Mouse (Mus musculus) embryo, embryonic 10.5 days (tissue): ENCODE measurements at regions not wholly inside any gene's neighbourhood (a gene's known extent, or its start where the extent isn't known, plus 50 kb on each side); places are given as distances from the start of the nearest gene placed in this dataset.

Source experiments
- DNase-seq: peaks from one replicate; pipeline ENCODE4 v3.0.0-alpha.2; 2015; ENCODE audit warnings: low spot score

DNA sequence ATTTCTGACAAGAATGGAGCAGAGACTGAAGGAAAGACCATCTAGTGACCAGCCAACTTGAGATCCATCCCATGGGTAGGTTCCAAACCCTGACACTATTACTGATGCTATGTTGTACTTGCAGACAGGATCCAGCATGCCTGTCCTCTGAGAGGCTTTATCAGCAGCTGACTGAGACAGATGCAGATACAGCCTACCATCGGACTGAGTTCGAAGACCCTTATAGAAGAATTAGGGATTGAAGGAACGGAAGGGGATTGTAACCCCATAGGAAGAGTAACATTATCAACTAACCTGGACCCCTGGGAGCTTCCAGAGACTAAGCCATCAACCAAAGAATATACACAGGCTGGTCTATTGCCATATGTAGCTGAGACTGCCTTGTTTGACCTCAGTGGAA lies 183.1 kb upstream of the Adcy2 start:
- DNase-seq = no peak

DNA sequence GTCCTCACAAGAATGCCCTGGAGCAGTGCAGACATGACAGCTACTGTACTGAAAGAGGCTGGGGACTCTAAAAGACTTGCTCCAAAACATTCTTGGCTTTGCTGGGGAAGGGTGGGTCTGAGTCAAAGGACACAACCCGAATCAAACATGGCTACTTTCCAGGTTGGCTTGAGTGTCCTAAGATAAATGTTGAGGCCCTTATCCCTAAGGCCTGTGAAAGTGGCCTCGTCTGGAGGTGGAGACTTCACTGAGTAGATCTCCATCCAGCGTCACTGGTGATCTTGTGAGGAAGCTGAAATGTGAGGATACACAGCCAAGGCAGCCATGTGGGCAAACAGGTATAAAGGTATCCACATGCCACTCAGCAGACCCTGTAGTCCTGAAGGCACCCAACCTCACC lies 191.3 kb upstream of the Adcy2 start:
- no peak for DNase-seq

DNA sequence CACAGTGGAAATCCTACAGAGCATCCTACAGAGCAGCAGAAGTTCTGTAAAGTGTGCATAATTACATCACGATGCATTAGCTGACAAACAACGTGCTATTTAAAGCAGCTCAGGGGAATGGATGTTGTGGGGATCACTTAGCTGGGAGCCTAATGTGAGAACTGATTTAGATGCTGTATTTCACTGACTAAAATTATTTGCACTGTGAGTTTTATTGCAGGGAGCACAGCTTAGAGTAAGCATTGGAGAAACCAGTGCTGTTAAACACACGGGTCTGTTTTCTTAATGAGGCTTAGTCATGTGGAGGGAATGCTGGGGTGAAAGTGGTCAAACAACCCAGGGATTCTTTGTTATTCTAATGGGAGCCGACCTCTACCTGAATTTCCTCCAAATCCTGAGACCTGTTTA lies 197.1 kb upstream of the Adcy2 start:
- no peak for DNase-seq

DNA sequence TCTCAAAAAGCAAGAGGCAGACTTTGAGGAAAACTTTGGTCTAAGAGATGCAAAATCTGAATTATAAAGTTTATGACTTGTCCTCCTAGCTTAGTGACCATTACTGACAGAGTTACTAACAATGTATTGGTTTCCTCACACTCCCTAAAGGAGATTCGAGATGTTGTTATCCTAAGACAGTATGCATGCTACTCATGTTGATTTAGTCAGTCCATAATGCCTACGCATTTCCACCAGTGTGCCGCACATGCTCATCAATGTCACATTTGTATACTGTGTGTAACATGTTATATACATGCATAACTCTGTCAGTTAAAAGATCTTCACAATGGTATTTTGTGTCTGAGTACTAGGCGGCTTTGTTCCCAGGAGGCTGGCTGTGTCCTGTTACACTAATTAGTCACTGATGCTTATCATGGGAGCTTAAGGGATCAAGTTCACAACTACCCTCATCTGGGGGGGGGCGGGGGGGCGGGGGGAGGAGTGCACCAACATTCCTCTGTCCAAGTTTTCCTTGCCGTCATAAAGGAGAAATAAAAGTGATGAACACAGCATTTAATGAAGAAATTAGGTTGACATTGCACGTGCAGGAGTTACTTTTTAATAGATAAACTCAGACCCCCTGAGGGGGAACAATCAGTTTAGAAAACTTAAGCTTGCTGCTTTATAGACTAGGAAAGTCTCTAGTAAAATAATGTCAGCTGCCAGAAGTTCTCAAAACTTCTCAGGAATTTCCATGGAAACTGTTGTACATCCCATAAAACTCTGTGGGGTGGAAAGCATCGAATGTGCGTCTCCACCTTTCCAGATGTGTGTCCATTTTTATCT lies 208.6 kb upstream of the Adcy2 start:
- no peak for DNase-seq

DNA sequence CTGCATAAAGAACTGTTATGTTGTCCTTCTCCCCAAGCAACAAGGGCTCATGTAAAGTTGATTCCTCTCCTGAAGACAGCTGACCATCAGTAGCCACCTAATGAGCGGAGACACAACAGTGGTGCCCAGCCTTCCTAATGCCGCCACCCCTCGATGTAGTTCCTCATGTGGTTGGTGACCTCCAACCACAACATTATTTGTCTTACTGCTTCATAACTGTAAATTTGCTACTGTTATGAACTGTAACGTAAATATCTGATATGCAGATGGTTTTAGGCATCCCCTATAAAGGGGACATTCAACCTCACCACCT lies 209.2 kb upstream of the Adcy2 start:
- no peak for DNase-seq

DNA sequence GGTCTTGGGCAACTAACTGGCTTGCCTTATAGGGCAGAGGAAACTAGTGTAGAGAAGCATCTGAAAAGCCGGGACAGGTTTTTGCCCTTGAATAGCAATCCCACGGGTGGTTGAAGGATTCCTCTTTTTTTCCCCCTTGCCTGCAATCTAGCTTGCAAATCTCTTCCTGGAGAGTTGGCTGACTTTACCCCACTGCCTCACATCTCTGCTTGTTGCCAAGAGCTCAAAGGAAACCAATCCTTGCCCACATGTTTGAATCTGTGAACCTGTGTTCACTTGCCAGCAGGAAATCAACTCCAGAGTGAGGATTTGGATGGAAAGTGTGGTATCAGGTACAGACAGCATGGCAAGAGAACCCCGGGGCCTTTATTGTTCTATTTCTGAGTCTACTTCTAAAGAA lies 217.2 kb upstream of the Adcy2 start:
- DNase-seq = no peak

DNA sequence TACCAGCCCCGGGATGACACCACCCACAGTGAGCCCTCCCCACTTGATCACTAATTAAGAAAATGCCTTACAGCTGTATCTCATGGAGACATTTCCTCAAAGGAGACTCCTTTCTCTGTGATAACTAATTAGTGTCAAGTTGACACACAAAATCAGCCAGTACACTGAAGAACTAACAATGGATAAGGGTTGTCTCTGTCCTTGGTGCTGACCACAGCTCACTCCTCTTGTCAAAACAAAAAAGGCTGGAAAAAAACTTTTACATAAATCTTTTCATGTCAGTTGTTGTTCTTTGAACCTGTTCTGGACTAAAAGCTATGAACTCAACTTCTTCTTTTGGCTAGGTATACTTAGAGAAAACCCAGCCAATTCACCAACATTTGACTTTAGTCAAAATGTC lies 221.1 kb upstream of the Adcy2 start:
- peak; percentile 67 for DNase-seq

DNA sequence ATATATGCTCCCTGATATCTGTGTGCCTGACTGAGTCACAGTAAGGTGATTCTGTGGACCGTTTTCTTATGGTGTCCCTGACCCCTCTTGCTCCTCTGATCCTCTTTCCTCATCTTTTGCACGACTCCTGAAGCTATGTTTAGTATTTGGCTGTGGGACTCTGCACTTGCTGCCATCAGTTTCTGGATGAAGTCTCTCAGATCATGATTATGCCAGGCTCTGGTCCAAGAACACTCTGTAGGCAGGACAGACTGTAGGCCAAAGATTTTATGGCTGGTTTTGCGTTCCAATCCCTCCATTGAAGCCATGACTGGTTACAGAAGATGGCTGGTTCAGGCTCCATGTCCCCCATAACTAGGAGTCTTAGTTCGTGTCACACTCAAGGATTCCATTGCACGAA lies 227.2 kb upstream of the Adcy2 start:
- DNase-seq = no peak

DNA sequence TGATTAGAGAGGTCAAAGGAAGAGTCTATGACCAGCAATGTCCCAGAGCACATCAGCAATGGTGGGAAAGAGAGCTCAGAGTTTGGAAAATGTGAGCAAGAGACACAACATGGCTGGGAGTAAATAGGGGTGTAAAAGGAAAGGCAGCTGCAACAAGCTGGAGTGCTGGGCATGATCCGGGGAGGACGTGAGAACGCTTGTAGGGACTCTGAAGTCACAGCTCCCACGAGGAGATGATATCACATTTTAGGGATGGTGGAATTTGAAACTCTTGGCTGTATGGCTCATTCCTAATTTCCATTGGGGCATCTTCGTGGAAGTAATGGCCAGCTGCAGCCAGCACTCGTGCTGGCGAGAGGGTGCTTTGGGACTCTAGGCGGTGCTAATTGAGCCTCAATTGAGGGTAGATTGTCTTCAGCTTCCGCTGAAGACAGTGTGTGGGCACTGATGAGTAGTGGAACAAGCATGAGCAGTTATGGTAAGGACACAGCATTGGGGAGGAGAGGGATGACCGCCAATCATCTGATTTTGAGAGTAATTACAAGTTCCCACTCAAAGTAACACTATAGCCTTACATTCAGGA lies 231.1 kb upstream of the Adcy2 start:
- DNase-seq = no peak

DNA sequence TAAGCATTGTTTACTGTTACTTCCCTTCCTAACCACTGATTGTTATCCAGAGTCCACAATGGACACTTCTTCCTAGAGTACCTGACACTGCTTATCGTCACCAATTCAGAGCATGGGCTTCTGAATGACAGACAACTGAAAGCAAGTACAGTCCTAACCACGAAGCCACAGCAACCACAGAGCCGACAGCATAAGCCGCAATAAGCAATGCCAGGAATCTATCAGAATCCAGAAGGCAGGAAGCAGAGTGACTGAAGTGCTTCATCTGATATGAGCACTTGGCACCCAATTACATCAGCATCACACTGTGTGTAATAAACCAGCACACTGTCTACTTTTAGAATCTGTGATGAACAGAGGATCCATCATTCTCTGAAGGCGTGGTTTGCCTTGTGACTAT lies 237.0 kb upstream of the Adcy2 start:
- no peak for DNase-seq

DNA sequence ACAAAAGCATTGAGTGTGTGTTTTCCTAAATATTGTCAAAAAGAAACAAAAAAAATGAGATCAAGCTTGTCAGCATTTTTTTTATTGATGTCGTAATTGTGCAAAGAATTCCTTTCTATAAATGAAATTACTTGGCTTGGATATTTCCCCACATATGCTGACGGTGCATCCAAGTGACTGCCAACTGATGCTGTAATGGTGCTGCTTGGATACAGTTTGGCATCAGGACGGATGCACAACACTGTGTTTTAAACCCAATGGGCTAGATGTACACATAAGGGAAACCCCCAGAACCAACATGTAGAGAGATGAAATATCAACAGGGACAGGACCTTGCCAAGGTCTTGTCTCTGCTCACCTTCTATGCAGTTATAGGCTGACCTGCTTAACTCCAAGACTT lies 238.6 kb upstream of the Adcy2 start:
- no peak for DNase-seq

DNA sequence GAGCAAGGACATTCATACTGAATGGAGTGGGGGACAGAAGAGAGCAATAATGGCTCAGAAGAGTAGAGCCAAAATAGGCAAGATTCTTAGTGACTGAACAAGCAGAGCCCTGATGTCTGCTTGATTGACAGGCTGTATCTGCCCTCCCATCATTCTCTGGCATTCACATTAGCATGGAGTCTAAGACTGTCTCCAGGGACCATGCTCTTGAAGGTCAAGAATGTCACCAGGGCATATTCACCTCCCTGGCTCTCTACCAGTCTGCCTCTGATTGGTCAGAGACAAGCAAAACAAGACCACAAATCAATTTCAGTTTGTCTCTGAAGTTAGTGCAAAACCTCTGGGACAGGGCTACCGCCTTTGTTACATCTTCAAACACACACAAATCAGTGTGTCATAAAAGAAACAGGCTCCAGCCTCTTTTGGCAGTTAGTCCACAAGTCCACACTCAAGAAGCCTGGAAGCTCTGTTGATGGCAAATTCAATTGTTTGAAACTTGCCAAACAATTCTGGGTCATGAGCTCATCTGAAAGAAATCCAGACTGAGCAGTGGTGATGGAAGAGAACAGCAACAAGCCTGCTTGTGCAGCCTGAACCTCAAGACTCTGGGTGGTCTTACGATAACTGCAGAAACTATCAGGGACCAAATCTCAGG lies 240.0 kb upstream of the Adcy2 start:
- DNase-seq = peak; percentile 21

DNA sequence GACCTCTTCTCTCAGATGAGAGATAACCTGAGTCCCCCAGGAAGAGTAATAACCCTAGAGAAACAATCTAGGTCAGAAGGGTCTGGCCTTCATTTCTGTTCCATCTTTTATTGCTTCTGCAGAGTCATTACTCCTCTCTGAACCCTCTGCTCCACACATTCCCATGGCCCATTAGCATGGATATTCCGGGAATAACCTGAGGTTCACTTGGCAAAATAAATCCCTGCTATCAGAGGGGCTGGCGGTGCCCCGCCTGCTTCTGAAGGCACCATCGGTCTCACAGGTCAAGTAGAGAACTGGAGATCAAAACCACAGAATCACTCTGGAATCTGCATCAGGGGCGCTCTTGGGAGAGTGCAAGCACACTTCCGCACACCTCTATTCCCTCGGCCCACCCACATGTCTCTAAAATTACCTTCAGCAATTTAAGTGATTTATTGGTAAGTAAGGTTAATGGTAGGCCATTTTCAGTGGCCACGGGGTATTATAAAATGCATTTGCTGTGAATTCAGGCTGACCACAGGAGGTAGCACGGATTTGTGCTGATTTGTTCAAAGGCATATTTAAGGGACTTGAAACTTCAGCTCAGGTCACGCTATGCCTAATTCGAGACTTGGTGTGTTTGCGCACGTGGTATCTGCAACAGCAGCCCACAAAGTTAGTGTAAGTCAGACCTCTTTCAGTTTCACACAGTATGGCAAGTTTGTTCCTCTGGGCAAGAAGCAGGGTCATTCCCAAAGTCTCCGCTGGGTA lies 243.4 kb upstream of the Adcy2 start:
- peak; percentile 15 for DNase-seq

DNA sequence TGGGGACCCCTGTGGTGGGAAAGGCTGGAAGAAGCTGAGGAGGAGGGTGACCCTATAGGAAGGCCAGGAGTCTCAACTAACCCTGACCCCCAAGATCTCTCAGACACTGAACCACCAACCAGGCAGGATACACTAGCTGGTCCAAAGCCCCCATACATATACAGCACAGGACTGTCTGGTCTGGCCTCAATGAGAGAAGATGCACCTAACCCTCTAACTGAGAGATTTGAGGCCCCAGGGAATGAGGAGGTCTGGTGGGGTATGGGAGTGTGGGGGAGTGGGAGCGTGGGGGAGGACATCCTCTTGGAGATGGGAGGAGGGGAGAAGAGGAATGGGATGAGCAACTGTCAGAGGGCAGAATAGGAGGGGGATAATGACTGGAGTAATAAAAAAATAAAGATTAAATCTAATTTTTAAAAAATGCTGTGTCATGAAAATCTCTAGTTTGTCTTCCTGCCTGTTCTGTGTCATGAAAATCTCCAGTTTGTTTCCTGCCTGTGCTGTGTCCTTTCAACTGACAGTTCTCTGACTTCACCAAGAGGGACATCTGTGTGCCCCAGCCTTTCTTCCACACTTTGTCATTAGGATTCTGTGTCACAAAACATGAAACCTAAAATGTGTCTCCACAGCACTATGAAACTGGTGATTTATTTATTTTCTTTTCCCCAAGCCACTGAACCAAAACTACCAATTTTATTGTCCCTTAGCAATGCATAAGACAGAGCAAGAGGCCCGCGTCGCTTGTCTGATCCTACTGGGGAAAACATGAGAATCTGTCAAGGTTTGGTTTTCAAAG lies 251.2 kb upstream of the Adcy2 start:
- no peak for DNase-seq

DNA sequence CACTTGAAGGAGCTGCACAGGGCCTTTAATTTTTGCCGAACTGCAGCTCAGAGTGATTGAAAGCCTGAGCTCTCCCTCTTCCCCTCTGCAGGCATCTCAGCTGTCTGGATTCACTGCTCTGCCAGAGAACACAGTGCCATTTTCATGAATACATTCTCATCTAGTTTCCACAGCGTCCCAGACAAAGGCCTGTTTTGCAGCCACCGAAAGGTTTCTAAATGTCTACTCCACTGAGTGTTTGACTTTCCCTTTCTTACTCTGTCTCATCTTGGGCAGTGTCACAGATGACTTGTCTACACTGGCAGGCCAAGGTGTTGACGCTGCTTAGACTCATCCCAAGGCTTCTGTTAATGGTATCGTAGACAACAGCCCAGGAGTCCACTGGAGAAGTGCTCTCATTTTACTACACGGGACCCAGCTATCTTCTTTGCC lies 251.8 kb upstream of the Adcy2 start:
- no peak for DNase-seq

DNA sequence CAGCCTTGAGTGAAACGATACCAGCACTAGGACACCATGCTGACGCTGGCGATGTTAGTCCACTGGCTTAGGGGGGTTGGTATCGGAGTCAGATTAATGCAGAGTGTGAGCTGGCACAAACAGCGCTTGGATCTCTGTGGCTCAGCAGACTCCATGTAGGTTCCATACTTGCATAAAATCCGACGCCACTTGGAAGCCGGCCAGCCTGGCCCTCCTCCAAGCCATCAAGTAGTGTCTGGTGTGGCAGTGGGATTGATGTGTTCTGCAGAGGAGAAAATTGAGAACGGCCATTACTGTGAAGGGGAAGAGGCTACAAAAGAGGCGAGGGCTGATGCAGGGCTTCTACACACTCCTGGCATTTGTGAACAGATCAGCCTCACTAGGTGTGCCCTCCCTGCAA lies 253.0 kb upstream of the Adcy2 start:
- no peak for DNase-seq

DNA sequence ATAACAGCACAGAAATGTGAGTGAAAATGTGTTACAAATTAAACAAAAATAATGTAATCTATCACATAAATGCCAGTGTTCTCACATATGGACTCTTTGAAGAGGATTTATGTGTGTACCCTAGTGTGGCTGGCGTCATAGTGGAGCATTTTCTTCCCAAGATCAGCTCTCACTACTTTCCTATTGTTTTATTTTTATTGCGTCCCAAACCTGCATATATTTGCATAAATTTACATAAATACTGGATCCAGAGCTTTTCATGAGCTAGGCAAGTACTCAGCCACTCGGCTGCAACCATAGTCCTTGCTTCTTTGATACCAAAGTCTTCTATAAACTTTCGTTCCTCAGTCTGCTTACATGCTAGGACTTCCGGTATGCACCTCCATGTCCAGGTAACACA lies 261.1 kb upstream of the Adcy2 start:
- no peak for DNase-seq

DNA sequence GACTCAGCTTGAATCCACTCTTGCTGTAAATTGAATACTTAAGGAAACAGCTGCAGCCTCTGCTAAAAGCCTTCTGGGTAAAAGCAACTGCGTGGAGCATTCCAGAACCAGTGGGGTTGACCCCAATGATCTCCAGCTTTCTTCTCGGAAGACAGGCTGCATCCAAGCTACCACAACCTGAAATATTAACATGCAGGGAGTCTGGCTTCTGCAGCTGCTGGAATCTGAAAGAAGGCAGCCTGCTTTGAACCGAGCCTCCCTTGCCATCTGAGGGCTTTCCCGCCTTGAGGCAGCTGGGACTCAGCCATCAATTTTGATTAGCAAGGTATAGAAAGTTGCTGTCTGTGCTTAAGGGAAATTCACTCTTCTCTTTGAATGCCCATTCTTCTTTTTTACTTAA lies 261.6 kb upstream of the Adcy2 start:
- DNase-seq = no peak

DNA sequence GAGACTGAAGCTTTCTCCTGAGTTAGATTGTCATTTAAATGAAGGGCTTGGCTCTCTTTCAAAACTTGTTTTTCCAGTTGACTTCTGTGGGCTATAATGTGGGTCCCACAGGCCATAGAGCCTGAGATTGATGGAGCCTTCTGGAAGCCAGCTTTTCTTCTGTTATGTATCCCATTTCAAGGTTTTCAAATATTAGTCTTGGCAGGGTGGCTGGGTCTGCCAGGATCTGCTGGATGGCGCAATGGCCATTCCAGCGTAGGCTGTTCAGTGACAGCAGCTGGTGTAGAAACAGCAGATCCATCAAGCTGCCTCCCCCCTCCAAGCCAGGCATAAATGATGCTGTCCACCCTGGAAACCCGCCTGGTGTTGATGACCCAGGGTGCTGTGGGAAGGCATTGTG lies 264.4 kb upstream of the Adcy2 start:
- no peak for DNase-seq

DNA sequence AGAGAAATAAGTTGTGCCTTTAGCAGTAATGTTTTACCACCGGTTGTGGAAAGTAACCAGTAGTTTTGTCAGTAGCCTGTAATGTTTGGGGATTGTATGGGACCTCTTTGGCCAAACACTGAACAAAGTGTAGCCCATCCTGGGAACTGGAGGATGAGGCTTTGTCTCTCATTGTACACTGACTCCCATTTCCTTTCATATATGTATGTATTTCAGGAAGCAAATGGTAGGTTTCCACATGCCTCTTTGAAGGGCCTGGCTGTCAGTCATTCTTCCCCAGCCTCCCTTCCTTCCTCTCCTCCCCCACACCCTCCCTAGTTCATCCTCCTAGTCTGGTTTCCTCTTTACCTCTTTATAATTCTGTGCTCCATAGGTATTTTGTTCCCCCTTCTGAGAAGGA lies 266.7 kb upstream of the Adcy2 start:
- no peak for DNase-seq

DNA sequence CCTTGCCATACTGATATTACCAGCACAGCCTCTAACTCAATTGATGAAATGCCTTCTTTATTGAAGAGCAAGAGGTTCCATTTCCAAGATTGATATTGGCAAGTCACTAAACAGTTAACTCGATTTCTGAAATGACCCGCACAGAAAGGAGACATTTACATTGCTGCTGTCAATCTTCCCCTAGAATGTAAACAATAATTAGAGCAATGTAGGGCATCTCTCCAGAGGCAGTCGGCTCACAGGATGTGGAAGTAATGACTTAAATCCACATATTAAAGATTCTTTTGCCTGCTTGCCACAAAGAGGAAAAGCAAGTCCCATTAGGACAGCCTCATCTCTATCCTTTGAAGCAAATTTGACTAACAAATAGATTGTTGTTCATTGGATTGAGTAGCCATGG lies 261.0 kb upstream of the Nsun2 start:
- DNase-seq = no peak

DNA sequence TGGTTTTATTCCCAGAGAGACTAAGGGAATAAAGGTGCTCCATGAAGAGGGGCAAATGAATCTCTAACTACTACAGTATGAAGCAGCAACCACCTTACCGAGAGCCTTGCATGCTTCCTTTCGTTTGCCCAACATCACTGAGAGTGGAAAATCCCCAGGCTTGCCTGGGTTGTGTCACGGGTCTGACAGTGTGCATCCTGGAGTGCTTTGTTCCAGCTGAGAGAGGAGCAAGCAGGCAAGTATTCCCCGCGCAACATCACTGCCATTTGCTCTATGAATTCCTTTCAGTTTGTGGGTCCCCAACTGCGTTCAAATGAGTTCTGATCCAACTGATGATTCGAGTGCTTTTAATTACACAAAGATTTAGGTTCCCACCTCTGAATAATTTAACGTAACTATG lies 253.9 kb upstream of the Nsun2 start:
- DNase-seq = no peak
